Mouse (Mus musculus) layer of hippocampus, adult 18-20 months (tissue): ENCODE results near the gene Sept8. TPM values are rescaled to one million over a fixed set of nuclear protein-coding genes. Genes with fewer than 3 reads are reported as not detected.

ENCODE experiments used
- DNase-seq, 2 experiments: peaks; one replicate each; pipeline ENCODE4 v3.0.0; 2022; ENCODE audit warnings: low spot score in 2 of 2
- total RNA-seq, 2 experiments: library from RNA; stranded (reverse); gene quantifications; 2 replicates each; pipeline ENCODE4 v1.2.3; 2021

Gene Sept8
- total RNA-seq, 2 experiments from 2014 or later, result 262 to 269 TPM

DNA sequence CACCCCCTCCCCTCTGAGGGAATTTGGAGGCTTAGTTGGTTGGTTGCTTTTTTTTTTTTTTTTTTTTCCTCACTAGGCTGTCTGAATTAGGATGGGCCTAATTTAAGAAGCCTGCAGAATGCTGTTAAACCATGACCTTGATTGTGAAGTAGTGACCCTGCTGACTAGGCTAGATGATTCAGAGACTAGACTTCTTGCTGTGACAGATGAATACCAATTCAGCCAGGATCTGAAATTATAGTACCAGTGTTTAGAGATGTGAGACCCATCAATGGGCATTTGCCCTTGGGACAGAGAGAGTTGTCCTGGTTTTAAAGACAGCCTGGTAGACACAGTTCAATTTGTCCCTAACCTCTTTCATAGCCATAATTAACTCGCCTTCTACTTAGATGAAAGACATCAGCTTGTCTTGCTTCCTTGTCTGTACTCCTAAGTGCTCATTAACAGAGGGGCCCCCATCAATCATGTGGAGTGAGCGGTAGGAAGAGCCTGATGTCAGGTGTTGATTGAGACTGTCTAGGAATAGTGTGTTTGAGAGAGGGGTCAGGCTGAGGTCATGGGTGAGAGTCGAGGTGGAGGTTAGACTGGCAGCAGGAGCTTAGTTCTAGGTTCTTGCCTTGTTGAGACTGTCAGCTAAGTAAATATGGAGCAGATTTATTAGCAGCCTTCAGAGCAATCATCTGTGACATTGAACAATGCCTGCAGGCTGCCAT is 25.7 kb upstream of the Sept8 start:
- DNase-seq, result no peak

DNA sequence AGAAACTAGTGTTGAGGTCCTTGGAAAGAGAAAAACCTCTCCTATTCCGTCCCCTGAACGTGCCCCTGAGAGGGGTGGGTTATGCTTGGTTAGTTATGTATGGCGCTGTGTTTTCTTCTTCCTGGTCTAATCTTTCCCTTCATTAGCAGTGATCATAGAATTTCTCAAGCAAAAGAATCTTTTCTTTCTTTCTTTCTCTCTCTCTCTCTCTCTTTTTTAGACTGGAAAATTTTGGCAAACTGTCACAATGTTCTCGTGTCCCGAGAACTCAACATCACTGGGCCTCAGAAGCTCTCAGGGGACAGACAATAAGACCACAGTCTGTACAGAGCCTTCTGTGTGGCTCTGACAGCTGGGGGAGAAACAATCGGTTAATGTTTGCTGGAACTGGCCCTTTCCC is 23.6 kb upstream of the Sept8 start:
- DNase-seq, result no peak

DNA sequence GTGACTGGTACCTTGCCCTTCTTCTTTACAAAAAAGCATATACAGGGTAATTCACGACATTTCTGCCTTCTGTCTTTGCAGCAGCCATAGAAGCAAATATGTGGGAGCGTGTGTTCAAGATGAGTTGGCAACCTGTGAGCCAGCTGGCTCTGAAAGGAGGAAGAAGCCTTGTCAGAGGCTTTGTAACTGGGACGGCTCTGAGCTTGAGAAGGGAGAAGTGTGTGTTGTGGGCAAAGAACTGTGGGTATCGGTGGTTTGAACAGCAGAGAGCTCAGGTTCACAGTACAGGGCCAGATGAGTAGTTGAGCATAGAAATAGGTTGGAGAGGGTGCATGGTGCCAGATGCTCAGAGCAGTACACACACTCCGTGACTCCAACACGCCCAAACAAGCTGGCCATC is 22.1 kb upstream of the Sept8 start:
- peak; percentile 43 to 69 for DNase-seq

- no peak for DNase-seq
Observed at GRCm38 (mm10) chr11:53500569-53500968, 18.5 kb upstream of the Sept8 start.

GRCm38 (mm10) chr11:53502039-53502765 is 16.9 kb upstream of the Sept8 start:
- no peak for DNase-seq

DNA sequence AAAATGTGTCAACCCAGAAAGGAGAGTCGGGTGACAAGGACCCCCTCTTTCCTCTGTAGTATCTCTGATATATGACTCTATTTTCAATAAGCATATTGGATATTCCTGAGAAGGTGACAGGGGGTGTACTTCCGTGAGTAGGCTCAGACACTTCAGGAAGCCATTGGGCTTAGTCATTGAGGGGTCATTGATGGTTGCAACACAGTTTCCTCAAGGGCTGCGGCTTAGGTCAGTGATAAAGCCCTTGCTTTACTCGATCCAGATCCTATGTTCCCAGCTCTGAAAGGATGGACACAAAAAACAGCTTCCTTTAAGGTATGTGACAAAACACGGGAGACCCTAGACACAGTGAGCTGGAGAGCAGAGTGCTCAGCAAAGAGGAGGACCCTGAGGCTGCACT is 15.3 kb upstream of the Sept8 start:
- DNase-seq, result no peak

DNA sequence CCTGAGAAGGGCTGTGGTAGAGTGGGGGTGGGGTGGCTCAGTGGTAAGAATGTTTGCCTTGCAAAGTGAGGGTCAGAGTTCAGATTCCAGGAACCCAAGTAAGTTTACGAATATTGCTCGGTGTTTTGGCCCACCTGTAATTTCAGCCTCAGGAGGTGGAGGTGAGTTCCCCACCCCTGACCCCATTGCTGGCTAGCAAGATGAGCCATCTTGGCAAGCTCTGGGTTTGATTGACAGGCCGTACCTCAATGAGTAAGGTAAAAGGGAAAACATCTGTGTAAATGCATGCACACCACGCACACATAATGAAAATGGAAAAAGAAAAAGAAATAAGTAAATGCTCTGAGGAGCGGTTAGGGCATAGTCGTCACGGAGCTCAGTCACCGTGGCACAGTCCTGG is 14.7 kb upstream of the Sept8 start:
- no peak for DNase-seq

DNA sequence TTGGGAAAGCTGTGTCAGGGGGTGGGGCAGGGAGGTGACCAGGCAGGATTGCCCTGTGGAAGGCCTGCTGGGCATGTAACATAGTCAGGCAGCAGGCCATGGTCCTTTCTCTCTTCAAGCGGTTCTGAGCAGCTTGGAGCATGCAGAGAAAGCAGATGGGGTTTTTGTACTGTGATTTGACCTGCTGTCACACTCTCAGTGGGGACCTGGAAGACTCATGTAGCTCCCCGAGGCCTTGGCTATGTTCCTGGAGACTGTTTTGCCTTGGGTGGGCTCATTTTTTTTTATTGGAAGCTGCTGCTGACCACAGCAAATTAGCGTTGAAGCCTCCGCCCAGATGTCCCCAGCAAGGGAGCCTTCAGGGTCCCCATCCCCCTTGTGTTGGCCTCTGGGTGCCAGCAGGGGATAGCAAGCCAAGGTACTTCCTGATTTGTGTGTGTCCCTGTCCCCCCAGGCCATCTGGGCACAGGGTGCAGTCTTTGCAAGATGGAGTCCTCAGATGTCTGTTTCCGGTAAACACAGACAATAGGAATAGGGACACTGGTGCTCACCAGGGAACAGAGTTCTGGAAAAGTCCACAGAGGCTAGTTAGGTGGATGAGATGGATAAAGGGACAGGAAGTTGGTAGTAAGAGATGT is 13.9 kb upstream of the Sept8 start:
- DNase-seq, result no peak

GRCm38 (mm10) chr11:53507098-53507805 is 11.8 kb upstream of the Sept8 start:
- no peak for DNase-seq

DNA sequence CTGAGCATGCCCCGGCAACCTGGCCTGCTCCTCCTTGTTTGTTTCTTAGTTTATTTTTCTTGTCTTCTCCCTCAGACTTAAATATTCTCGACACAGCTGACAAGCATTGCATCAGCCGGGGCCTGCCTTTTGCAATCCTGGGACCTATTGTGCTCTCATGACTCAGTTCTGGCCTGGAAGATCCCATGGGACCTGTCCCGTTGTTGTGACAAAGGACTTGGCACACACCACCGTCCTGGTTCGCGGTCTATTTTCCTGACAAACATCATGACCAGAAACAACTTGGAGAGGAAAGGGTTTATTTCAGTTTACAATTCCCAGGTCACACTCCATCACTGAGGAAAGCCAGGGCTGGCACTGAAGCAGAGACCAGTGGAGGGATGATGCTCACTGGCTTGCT is 10.9 kb upstream of the Sept8 start:
- DNase-seq, result no peak

GRCm38 (mm10) chr11:53508591-53508990 is 10.5 kb upstream of the Sept8 start:
- DNase-seq, result no peak

DNA sequence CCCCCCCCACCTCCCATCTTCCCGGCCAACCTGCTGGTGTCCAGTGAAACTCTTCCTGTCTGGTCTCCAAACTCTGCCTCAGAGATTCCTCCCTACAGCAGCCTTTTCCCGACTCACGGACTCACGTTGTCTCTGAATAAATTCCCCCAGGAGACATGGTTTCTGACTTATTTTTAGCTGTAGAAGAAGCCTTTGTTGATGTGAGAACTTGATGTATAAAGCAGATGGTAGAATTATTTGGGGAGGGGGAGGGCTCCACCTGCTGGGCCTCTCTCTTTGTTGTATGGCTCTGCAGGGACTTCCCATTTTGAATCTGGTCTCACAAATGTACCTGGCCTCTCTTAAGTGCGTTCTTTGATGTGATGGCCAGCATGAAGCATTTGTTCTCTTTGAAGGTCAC is 8.7 kb upstream of the Sept8 start:
- DNase-seq, result no peak

DNA sequence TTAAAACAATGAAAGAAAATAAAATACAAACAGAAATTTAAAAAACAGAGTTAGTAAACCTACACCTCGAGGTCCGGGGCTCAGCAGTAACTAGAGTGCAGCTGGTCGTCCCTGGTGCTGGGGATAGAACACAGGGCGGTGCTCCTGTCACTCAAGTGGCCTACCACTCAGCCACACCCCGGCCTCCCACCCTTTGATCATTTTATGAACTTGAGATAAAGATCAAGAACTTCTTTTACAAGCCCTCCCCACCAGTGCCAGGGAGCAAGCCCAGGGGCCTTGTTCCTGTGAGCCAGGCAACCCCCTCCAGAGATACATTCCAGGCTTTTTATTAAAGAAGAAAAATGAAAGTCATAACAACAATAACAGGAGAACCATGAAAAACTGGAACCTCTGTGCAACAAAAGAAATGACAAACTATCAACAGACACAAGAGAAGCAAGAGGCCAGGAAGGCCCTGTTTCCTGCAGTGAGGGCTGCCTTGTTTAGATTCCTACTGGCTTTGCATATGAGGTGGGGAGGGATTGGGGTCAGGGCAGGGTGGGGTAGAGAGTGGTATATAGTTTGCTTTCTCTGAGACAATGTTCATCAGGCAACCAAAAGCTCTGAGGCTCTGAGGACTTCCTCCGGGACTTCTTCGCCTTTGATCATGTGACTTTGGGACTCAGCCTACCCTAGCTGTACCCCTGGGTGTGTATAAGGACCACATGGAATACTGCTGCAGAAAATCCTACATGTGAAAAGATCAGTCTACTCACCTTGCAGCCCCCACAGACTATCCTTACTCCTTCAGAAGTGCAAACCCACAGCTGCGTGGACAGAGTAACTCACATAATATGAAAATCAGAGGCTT is 2.1 kb upstream of the Sept8 start:
- DNase-seq, result no peak

DNA sequence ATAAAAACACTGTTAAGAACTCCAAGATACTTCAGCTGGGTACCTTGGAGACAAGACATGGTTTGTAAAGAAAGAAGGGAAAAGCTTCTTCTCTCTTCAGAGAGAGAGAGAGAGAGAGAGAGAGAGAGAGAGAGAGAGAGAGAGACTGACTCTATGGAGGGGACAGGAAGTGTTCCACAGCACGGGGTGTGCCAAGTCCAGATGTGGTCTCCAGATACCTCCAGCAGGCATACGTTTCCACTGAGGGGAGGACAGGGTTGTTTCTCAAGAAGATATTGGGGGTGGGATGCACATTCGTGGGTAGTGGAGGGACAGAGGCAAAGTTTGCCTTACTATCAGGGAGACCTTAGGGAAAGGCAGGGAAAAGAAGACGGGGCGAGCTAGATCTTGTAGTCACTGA is 298 bp upstream of the Sept8 start:
- no peak for DNase-seq

DNA sequence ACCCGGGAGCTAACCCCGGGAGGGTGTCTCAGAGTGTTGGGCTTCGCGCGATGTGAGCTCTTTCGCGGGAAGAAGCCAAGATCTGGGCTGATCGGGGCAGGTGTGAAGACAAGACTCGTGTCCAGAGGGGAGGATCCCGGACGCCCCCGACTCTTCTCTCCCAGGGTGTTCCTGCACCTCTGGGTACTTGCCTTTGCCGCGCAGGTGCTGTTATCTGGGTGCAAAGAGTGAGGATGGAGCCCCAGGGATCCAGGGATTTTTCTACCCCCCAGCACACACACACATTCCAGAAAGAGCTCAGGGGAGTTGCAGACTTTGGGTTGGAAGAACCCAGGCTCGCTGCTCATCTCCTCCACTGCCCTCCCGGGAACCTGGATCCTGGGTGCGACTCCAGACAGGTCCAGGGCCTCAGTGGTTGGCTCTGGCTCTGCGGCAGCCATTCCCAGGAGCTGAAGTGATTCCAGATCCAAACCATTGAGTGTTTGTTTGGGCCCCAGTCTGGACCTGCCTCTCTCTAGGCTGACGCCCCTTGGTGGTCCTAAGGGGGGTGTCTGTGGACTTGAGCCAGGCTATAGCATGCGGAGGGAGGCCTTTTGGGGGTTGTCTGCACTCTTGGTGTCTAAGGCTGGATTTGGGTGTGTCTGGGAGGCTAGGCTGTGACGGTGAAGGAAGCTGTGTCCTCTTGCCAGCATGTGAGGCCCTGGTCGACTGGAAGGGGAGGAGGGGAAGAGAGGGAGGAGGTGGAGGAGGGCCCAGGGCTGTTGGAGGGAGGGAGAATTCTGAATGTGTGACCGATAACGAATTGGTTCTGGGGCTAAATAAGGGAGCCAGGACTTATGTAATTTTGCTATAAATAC is 1.3 kb downstream of the Sept8 start:
- DNase-seq, result peak; percentile 72 to 75

- DNase-seq, result peak in 1 of 2 experiments; percentile 42
Observed at GRCm38 (mm10) chr11:53521120-53521820, 2.2 kb downstream of the Sept8 start.

DNA sequence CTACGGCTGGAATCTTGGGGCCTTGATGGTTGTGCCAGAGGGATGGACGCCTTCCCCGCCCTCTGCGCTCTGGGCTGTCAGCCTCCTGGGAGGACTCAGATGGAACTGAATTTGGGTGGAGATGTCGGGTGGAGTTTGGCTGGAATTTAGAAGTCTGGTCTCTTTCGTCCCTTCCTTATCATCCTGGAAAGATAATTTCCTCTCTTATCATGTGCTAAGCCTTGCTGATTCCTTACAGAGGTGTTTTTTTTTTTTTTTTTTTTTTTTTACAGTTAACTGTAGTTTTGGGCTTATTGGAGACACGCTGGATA is 2.7 kb downstream of the Sept8 start:
- no peak for DNase-seq

DNA sequence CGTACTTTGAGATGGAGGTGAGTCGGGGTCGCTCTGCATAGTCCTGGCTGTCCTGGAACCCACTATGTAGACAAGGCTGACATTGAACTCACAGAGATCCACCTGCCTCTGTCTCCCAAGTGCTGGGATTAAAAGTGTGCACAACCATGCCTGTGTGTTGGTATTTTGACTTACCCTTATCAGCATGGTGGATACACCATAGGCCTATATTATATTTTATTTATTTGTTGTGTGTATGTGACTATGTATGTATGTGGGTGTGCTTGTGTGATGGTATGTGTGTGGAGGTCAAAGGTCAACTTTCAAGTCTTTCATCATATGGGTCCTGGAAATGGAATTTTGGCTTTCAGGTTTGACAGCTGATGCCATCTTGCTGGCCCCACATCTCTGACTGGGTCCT is 3.3 kb downstream of the Sept8 start:
- DNase-seq, result no peak

DNA sequence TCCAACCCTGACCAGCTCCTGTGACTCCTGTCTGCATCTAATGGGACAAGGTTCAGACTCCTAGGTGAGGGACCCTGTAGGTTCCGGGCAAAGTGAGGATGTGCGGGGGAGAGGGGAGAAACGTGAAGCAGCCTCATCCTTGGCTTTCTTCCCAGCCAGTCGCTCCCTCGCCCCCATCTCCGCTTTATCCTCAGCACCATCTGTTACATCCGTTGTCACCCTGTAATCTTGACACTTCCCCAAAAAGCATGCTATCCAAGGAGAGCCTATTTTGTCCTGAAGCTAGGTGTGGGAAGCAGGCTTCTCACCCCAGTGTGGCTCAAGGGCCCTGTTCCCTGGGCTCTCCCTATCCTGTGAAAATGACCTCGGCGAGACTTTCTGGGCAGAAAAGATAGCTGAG is 3.9 kb downstream of the Sept8 start:
- peak; percentile 61 to 79 for DNase-seq
